Mouse (Mus musculus) liver, adult 2 months (tissue): ENCODE results near the gene 1700016D06Rik.

Experiments
- CTCF ChIP-seq: fragments of 200-500 bp; IDR thresholded peaks from 2 replicates; pipeline ENCODE4 v1.5.1; 2011; ENCODE audit warnings: low read depth, low read length, control low read depth
- POLR2A ChIP-seq: fragments of 200-500 bp; IDR thresholded peaks from 2 replicates; pipeline ENCODE4 v1.6.1; 2011; ENCODE audit warnings: low read length, control low read depth; ENCODE audit not compliant: insufficient read depth; ENCODE audit errors: extremely low read depth

DNA sequence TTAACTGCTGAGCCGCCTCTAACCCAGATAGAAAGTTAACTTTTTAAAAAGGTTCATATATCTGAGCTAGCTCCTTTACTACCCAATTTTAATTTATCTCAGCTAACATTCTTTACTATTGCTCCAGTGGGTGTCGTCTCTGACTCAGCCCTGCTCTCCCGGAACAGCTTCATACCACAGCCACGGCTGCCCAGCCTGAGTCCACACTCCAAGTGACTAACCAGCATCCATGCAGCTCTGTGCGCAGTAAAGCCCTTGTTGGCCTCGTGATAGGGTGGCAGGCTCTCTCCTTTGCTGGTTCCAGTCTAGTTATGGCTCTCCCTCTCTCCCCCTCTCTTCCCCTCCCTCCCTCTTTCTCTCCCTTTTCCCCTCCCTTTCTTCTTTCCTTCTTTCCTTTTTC, 9.6 kb downstream of the 1700016D06Rik start:
- no peak for TF ChIP-seq CTCF
- no peak for TF ChIP-seq POLR2A
